Mouse (Mus musculus) megakaryocyte, adult 5-6 weeks (primary cell): Measurements from ENCODE around the gene Rnf180. TPM values are rescaled to one million over a fixed set of nuclear protein-coding genes. Genes with fewer than 3 reads are reported as not detected.

ENCODE experiments used
- ATAC-seq: 2 replicates; pipeline ENCODE4 v1.8.0; 2016; ENCODE audit warnings: mild to moderate bottlenecking, inconsistent platforms; ENCODE audit not compliant: poor library complexity, severe bottlenecking
- total RNA-seq, 2 experiments: library from RNA; stranded (forward) in 1 of 2; stranded (reverse) in 1 of 2; fragments of 153-499, 151-499 nt in 1 of 2; fragments of 221-1000, 200-1000 nt in 1 of 2; gene quantifications; 2 replicates each; pipeline versions ENCODE4 v1.2.3 to v1.2.4; 2015 to 2017

The Rnf180 gene
- total RNA-seq, 2 experiments from 2014 or later: 0.71 TPM; not detected in 1

DNA sequence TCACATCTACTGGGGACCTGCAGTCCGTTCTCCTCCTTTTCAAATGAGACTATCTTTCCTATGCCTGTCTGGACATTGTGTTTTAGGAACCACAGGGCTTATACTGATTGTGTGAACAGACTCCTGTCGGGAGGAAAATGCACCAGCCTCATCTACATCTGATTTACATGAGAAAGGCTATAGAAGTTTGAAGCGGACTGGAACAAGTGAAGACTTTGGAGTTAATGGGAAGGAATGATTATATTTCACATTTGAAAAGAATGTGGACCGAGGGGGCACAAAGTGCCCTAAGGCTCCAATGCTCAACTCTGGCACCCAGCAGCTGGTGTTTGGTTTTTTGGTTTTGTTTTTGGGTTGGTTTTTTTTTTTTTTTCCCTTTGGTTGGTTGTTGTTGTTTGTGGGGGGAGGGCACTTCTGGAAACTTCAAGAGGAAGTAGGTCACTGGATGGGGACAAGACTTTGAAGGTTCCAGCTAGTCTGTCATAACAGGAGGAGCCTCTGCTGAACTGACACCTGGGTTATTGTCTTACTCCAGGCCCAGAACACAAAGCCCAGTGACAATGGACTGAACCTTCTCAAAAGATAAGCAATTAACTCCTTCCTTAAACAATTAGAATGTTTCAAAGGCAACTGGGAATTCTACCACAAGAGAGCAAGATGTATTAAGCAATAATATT, 37.7 kb downstream of the Rnf180 start:
- no peak for ATAC-seq

DNA sequence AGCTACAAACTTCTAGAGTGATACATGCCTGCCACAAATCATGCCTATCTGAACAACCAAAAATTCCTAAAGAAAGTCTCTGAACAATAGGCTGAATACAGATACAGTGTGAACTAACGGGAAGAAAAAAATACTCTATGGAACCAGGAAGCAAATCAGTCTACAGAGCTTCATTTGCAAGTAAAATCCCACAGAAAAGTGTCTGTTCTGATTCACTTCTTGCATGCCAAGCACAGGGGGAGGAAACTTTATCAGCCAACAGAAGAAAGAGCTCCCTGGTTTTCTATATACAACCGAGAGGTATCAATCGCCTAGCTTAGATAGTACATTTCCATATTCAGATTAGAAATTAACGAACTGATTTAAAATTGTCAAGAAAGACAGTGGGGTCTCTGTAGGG, 43.8 kb downstream of the Rnf180 start:
- ATAC-seq: no peak

- ATAC-seq: no peak
These were observed 44.4 kb downstream of the Rnf180 start for GRCm38 (mm10) chr13:105250264-105250663.

GRCm38 (mm10) chr13:105249599-105249998, 45.0 kb downstream of the Rnf180 start:
- ATAC-seq: no peak

DNA sequence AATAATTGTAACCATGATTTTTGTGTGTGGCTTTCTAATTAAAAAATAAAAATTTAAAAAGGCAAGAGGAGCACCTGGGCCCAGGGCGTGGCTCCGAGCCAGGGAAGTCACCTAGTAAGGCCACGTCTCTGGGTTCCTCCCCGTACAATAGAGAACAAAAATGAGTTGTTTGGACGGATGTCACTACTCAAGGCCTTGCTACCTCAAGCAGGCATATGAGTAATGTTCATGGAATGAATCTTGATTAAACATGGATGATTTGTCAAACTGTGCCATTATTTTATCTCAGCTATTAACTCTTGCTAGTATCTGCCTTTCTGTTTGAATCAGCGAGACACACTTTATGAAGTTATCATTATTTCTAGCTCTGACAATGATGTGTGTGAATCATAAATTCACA, 46.9 kb downstream of the Rnf180 start:
- no peak for ATAC-seq

DNA sequence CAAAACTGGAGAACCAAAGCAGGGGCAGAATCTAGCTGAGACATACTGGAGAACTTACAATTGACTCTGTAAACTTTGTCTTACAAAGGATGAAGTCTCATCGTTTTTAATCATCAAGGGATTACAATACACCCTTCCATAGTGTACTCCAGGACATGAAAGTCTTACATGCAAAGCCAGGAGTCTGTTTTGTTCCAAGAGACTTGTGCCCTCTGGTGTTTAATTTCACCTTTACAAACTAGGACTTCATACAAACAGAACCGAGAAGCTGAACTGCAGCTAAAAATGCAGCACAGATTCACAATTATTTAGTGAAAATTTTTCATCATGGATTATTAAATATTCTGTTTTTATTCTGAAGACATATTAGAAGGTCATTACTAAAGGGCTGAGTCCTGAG, 53.8 kb downstream of the Rnf180 start:
- ATAC-seq: no peak

DNA sequence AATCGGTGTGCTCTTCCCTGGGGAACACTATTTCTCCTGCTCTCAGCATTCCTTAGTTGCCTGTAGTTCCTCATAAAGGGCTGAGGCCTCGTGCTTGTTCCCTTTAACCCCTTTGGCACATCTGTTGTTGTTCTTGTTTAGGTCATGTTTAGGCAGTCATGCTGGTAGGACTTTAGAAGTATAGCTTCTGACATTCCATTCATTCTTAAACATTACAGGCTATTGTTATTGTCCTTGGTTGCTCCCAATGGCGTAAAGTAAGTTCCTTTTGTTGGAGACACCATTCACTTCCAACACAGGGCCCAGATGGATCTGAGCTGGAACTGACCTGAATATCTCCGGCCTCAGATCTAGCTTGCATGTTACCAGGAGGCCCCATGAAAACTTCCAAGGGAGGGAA, 67.5 kb downstream of the Rnf180 start:
- ATAC-seq: no peak

GRCm38 (mm10) chr13:105224048-105224447, 70.6 kb downstream of the Rnf180 start:
- no peak for ATAC-seq

DNA sequence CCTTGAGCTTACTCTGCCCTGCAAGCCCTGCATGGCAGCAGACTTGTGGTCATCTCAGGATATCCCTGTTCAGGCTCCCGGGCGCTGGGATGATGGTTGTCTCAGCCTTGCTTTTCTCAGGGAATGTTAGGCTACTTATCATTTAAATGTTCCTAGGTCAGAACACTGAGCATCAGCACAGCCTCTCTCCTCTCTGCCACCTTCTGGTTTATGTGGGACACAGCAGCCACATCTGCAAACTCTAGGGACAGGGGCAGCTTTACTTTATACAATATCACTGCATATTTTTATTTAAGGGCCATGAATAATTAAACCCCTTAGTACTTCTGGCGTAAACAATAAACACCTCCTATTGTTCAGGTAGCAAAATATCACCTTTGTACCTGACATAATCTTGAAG, 71.5 kb downstream of the Rnf180 start:
- peak; percentile 47; the same call in 1 of the 2 replicates for ATAC-seq

- no peak for ATAC-seq
These were observed 72.4 kb downstream of the Rnf180 start for GRCm38 (mm10) chr13:105222016-105222725.

DNA sequence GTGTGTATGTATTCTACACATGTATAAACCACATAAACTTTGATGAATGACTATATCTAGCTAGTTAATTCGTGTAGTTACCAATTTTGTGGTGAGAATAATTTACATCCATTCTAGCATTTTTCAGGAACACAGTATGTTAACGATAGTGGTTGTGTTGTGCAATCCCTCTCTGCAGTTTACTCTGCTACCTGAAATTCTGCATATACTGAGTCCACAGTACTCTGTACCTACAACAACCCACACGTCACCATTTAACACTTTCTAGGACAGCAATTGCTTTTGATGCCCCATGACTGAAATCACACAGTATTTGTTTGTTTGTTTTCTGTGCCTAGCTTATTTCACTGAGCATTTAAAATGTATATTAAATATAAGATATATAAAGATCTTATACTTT, 83.9 kb downstream of the Rnf180 start:
- ATAC-seq: no peak

DNA sequence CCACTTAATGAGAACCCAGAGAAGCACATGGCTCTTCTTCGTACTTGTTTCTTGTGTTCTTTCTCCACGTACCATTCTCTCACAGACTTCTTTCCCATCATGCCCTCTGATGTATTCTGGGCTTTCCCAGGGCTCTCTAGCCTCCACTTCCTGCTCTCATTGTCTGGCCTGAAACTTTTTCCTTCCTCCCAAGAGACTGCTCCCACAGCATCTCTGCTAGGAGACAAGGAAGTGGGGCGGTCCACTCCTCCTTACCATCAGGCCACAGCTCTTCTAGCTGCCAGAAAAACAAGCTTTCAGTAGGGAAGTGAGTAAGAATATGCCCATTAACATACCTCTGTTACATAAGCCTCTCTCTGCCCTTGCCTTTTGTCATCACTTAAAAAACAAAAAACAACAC, 90.8 kb downstream of the Rnf180 start:
- ATAC-seq: no peak

DNA sequence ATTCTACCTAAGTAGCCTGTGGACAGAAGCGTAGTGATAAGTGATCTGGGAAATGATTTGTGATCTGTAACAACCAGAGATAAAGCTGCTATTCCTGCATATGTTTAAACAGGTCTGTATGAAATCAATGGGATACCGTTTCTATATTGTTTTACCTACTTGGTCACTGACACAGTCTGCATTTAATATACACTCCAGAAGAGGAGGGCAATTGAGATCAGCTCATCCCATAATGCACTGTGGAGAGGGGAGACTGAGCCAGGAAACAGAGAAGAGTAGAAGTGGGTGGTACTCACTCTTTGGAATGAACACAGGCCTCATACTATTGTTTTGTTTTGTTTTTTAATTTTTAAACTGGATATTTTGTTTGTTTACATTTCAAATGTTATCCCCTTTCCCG, 96.0 kb downstream of the Rnf180 start:
- ATAC-seq: no peak

GRCm38 (mm10) chr13:105198028-105198427, 96.6 kb downstream of the Rnf180 start:
- no peak for ATAC-seq

GRCm38 (mm10) chr13:105193583-105193982, 101.0 kb downstream of the Rnf180 start:
- no peak for ATAC-seq

DNA sequence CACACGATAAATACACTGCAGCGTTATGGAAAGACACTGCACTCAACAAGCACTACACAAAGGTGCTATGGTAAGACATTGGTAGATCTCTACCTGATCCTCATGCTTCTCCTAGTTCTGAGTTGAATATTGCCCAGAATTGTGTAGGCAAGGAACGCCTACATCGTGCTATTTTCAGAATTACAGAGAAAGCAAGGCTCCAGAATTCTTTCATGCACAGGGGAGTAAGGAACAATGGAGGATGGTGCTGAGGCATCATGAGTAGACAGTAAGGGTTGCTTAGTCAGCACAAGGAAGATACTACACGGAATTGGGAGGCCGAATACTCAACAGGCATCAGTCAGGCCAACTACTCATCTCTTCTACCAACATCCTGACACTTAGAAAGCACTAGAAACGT, 105.9 kb downstream of the Rnf180 start:
- ATAC-seq: no peak

DNA sequence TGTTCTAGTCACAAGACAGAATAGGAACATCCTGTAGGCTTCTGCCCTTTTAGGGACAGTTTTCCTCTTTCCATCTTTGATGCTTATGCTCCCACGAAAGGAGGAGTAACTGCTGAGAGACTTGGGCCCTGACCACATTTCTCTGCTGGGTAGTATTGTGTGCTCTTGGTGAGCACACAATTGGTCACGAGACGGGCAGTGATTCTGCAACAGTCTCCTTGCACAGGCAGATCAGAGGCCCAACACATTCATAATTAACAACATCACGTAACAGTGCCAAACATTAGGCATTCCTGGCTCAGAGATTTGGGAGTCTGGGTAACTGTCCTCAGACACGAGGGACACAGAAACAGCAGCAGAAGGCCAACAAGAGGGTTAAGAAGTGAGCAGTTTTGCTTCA, 113.8 kb downstream of the Rnf180 start:
- ATAC-seq: no peak

DNA sequence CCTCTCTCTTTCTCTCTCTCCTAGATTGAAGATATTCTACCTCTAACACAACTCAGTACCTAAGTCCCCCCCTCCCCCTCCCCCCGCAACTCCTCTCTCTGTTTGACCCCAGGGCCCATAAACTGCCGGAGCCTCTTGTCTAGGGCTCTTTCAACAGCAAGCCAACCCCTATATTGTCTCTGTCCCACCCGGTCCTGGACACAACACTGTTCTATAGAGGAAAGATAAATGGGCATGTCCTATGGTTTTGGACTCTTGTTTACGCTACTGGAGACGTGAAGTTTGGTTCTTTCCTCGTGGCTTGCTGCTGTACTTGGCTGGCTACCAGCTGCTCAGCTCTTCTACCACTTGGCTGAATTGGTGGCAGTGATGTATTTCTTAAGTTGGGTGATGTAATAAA, 129.2 kb downstream of the Rnf180 start:
- no peak for ATAC-seq

- ATAC-seq: peak; percentile 73
These were observed 140.7 kb downstream of the Rnf180 start for GRCm38 (mm10) chr13:105153955-105154354.

DNA sequence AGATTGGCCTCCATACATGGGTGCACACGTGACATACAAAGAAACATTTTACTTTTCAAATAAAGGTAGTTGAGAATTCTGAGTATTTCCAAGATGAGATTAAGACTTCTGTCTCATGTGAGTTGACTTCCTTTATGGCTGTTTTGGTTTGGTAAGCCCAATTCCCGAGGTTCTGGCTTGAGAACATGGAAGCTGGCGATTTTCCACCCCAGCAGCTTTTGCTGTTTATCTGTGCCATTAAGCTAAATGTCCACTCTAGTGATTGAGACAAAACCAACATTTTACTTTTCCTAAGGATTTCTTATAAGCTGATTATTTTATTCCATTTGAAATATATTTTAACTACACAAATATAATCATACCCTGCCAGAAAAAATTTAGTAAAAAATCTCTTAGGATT, 144.6 kb downstream of the Rnf180 start:
- ATAC-seq: no peak

DNA sequence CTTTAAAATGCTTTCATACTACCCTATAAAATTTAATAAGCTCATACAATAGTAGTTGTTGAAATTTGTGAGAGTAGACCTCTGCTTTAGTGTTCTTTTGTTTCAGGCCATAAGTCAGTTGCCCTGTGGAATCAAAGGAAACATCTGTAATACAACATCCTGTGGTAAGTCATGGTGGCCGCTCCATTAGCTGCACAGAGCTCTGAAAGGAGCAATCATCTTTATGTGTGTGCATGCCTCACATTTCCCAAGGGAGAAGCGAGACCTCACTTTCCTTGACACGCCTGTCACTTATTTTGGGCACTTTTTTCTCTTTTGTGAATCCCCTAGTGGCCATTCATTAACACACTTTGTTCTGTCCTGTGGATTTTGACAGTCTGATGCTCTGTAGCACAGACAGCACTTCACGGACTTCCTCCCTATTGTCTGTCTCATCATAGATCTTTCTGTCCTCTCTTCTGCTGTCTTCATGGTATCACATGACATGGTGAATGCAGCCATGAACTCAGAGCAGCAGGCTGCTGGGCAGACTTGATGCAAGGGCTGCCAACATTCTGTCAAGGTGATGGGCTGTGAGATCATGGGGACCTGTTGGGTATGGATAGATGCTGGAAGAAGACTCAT, 146.7 kb downstream of the Rnf180 start:
- peak; percentile 50 for ATAC-seq

DNA sequence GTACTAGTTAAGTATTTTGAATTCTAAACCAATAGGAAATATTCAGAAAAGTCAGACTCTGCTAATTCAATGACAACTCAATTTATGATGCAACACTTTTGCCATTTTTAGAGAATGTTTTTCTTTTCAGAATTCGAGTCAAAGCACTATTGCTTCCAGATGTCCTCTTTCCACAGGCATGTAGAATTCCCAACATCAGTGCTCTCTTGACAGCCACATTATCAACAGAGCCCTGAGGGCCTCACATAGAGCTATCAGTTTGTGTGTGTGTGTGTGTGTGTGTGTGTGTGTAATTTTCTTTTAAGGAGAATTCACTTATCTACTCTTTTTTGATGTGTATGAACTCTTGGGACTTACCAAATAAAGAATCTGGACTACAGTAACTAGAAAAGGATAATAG, 147.8 kb downstream of the Rnf180 start:
- no peak for ATAC-seq
